Mouse (Mus musculus) layer of hippocampus, adult 9-10 months (tissue): ENCODE measurements around the gene Cd300lb.
"Not testable (repeated sequence)": the region's sequence is repeated elsewhere in the genome, so short reads cannot be mapped to it uniquely, and the experiment has no call there.

Source experiments
- DNase-seq: peaks from one replicate; pipeline ENCODE4 v3.0.0; 2022; ENCODE audit warnings: low spot score

The Cd300lb gene

DNA sequence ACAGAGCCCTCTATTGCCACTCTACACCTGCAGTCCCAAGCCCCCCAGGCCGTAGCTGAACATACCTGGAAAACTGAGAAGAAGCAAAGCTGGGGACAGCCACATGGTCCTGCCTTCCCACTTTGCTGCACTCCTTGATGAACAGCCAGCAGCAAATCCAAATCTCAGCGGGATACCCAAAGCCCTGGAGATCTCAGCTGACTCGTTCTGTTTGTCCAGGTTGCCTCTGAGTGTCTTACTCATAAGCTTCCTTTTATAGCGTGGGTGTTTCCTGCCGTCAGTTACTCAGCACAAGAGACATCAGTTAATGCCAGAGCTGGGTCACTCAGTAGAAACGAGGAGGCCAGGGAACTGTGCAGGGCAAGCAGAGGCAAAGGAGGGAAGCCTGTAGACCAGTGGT lies at the start of gene Cd300lb:
Gene Cd300lb, minus strand, starts transcription at position 243 of the 400 bp plus-strand sequence.
- DNase-seq = no peak

DNA sequence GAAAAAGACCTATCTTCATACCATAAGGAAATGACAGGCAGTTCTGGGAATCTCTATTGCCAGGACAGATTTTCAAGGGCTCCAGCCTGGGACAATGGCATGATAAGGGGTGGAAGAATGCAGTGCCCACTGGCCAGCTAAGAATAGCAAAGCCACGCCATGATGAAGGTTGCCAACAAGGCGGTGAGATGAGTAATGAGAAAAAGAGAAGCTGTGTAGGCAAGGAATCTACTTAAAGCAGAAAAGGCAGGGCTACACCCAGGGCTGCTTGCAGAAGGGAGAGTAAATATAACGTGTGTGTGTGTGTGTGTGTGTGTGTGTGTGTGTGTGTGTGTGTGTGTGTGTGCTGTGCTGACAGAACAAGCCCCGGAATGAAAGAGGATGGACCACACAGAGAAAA lies 47.7 kb upstream of the Cd300lb start:
- no peak for DNase-seq

DNA sequence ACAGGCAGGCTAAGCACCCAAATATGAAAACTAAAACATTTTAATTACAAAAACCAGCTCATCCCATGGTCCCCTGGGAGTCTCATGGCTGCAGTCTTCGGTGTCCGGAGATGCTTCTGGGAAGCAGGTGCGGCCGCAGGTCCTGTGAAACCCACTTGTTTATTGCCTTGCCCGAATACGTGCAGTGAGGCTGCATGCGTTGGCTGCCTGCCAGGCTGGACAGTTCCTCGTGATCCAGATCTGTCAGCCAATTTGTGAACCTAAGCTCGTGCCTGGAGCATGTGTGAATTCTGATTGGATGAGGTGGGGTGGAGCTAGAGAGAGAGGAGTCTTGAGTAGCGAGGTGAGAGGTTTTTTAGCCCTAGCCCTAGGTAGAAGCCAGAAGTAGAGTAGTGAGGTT lies 38.5 kb upstream of the Cd300lb start:
- DNase-seq = no peak

DNA sequence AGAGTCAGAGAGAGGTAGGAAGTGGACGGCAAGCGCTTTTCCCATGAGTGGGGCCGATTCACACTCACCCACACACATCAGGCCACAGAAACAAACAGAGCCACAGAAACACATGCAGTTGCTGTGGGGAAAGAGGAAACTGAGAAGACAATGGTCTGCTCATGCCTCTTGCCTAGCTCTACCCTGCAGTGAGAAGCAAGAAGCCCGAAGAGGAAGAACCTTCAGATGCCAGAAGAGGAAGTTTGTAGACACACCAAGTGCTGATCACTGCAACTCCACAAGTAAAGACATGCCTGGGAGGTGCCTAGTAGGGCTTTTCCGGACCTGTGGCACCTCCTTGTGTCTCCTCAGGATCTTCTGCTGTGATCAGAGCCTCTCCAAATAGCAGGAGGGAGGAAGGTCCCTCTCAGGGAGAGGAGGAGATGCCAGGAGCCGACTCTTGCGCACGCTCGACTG lies 34.6 kb upstream of the Cd300lb start, which contains the start of gene Cd300c:
Gene Cd300c, minus strand, starts transcription at position 406 of the 456 bp plus-strand sequence.
- peak; percentile 17 for DNase-seq

DNA sequence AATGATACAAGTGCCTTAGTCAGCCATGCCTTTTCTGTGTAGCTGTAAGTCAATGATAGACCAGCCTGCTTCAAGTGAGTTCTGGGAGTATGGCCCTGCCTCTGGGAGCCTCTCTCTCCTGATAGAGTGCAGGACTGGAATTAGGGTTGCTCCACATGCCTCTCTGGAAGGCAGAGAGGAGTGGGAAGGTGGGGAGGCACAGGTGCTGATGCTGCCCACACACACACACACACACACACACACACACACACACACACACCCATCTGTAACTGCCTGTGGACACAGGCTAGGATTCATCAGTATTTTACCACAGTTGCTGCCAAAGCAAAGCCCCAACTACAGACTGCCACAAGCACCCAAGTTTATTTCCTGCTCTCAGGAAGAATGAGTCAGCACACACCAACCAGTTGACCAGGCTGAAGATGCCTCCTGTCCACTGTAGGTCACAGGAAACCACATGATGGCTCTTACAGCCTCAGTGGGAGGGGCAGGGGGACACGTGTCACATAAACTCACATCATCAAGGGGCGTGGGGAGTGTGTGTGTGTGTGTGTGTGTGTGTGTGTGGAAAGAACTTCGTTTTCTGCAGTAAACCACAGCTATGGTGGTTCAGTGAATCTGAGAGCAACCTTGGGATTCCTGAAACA lies 31.1 kb upstream of the Cd300lb start:
- DNase-seq = no peak

DNA sequence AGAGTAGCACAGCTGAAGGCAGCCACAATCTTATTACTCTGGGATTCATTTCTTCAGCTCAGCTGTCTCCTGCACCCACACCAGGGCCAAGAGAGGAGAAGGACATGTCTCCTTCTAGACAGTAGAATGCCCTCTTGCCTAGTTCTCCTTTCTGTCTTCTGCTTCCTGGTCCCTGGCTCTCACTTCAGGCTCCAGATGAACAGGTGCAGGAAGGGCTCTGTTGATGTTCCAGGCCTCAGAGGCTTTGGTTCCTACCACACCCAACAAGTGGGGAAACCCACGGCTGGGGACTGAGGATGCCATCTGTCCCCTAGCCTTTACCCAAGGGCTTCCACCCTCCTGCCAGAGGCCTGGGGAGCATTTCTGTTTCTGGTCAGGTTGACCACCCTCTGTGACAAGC lies 26.2 kb upstream of the Cd300lb start:
- DNase-seq = no peak

DNA sequence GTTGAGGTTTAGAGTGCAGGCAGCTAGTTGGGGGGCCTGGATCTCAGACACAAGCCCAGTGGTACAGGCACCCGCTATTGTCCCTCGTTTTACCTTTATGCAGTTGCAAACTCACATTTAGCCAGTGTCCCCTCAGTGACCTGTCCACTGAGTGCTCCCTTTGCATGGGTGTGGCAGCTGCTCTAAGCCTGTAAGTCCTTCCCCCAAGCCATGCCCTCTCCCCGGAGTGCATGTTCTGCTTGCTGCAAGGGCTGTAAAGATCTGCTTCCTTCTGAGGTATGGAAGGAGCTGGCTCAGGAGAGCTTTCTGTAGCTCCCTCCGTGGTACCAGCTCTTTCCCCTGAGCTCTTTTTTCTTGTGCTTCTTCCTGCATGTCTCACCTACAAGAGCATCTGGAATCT lies 595 bp downstream of the Cd300lb start:
- no peak for DNase-seq

DNA sequence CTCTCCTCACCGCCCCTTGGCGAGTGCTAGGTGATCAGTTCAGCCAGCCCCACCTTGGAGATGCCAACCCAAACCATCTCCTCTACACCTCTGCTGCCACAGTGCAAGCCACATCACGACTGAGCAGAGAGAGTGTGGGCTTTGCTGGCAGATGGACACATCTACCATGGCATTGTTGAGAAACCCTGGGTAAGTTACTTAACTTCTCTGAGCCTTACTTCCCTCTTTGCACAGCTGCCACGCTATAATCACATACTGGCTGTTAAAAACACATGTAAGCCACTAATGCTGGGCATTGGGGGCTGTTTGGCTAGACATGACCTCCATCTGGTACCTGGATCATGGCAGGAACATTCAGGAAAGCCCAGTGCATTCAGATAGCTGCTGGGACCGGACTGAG lies 3.1 kb downstream of the Cd300lb start:
- no peak for DNase-seq

DNA sequence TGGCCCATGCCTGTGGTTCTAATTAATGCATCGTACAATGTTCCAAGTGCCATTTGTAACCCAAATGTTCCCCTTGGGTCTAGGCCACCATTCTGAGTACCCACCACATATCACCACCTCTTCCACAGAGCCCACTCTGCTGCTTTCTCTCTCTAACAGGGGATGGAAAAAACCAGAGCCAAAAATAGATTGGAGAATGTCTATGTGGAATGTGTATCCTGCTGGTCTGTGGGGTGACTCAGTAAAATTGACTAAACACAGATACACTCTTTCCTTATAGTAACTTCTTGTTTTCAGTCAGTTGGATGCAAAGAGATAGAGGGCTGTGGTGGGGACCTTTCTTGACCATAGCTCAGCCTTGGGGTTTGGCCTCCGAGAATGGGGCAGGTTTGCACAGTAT lies 4.6 kb downstream of the Cd300lb start:
- no peak for DNase-seq

DNA sequence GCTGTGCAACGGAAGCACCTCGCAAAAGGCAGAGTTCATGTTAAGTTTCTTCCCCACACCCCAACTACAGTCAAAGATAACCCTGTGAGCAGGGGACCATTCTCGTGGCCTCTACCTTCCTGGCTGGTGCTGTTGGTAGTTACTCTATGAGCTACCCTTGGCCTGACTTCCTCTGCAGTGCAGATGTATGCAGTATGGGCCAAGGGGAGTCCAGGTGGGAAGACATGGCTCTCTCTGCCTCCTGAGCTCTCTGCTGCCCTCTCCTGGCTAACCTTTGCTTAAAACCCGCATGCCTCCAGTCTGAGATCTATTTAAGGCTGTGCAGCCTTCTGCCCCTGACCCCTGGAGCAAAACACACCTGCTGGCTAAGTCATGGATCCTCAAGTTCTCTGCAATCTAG lies 10.2 kb downstream of the Cd300lb start:
- DNase-seq = no peak

DNA sequence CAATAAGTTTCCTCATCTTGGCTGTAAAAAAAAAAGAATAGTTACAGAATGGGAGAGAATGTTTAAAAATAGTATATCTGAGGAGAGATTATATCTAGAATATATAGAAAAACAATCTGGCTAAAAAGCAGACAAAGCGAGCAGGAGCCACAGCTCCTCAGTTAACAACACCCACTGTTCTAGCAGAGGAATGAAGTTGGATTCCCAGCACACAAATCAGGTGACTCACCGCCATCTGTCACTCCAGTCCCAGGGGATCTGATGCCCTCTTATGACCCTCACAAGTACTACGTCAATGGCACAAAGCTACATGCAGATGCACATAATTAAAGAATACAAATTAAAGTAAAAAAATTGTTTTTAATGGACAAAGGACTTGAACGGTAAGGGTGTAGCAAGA lies 11.7 kb downstream of the Cd300lb start:
- DNase-seq = no peak

DNA sequence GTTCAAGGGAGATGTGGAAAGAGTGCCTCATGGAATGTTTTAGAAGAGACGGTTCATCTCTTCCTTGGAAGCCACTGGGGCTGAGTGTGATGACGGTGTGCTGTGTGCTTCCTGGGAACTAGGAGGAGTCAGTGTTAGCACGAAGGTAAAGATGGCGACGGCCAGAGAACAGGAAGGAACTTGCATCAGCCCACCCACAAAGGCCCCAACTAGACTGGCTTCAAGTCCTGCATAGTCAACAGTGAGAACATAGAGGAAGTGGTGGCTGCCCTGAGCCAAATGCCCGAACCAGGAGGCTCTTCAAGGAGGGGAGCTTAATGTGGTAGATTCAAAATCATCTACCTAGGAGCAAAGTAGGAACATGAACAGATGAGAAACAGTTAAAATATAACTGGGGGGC lies 17.1 kb downstream of the Cd300lb start:
- DNase-seq = no peak

DNA sequence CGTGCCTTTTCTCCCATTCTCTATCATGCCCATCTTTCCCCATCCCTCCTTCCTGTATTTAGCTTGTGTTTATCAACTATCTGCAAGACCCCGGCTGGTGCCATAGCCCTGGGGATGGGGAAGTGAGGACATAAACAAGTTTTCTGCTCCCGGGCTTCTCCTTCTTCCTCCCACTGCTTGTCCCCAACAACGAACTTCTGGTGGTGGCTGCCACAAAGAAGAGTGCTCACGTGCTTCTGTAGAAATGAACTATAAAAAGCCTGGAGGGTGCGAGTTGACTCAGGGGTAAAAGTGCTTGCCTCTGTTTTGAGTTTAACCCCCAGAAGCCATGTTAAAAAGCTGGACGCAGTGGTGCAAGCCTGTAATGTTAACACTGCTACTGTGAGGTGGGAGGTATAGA lies 19.2 kb downstream of the Cd300lb start:
- no peak for DNase-seq

DNA sequence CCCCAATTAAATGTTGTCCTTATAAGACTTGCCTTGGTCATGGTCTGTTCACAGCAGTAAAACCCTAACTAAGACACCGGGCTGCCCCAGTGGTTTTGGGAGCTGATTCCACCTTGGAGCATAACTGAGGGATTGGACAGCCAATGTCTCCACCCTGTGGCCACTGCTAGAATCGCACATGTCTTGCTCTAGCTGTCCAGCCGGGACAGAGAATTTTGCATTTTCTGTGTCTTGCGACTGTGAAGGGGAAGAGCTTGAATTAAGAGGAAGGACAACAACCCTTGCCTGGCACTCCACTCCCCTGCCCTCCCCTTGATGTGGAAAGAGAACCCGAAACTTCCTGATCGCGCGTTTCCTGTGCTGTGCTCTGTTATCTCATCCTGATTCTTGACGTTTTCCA lies 21.3 kb downstream of the Cd300lb start:
- DNase-seq = peak; percentile 79

DNA sequence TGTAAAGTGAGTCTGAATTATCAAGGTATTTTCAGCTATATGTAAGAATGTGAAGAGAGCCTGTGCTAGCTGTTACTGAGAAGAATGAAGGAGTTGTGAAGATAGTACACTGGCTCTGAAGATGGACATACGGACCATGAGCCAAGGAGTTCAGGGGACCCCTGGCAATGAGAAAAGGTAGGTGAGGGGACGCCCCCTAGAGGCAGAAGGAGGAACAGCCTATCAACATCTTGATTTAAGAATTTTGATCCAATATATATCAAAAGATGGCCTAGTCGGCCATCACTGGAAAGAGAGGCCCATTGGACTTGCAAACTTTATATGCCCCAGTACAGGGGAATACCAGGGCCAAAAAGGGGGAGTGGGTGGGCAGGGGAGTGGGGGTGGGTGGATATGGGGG lies 24.6 kb downstream of the Cd300lb start:
- not testable (repeated sequence) for DNase-seq

DNA sequence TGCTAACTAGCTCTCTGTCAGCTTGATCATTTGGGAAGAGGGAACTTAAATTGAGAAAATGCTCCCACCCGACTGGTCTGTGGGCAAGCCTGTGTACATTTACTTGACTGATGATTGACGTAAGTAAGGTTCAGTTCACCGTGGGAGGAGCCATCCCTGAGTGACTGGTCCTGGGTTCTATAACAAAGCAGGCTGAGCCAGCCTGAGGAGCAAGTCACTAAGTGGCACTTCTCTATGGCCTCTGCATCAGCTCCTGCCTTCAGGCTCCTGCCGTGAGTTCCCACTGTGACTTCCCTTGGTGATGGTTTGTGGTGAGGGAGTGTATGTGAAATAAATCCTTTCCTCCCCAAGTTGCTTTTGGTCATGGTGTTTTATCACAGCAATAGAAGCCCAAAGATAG lies 26.1 kb downstream of the Cd300lb start:
- DNase-seq = no peak

DNA sequence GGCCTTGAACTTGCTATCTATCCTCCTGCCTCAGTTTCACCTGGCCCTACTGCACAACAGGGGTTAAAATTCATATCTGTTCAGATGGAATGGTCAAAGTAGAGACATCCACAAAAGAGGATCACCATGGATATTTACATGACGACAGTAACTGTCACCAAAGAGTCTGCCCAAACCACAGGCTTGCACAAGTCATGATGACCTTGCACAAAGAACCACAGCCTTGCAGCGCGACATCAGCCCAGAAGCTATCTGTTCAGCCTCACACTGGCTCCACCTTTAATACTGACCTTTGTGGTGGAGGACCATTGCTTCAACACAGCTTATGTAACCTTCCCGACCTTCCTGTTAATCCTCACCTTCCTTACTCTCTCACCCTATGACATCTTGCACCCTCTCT lies 26.6 kb downstream of the Cd300lb start:
- DNase-seq = no peak

DNA sequence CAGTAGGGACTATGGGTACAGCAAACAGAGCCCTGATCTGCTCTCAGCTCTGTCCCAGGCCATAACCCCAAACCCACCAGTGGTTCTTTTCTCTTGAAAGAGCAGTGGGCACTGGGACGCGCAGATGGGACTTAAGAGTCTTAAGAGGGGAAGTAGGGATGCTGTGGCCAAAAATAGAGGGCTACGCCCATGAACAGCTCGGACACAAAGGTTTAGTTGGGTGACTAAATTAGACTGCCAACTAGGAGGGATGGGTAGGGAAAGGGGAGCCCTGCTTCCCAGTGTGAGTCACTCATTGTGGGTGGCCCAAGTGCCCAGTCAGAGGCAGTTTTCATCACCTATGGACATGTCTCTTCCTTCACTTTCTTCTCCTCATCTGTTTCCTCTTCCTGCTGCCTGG lies 31.0 kb downstream of the Cd300lb start:
- no peak for DNase-seq

DNA sequence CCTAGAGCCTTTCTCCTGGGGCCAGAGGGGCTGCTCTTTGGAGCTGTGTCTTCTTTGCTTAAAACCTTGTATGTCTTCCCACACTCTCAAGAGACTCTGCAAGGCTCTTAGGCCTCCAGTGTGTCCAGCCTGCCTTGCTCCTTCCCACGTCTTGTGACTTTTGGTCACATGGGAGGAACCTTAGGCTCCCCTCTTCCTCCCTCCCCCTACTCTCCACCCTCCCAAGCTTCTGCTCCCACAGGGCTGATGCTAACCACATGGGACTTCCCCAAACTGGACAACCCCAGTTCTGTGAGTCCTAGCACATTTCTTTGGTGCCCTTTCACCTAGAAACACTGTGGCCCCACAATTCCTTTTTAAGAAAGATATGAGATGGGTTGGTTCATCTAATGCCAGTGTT lies 36.2 kb downstream of the Cd300lb start:
- no peak for DNase-seq

DNA sequence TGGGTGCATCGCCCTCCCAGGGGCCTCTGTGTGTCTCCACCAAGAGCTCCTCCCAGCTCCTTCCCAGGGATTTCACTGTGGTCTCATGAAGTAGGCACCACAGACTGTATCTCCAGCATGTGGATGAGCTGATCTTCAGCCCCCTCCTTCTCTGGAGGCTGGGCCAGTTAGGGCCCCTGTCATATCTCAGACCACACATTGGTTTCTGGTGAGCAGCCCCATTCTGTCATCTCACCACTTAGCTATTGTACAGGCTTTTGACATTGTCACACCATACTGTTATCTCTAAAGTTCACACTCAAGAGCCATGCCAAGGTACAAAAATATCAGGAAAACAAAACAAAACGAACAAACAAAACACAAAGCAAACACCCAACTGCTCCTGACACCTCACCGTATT lies 38.1 kb downstream of the Cd300lb start:
- DNase-seq = no peak

DNA sequence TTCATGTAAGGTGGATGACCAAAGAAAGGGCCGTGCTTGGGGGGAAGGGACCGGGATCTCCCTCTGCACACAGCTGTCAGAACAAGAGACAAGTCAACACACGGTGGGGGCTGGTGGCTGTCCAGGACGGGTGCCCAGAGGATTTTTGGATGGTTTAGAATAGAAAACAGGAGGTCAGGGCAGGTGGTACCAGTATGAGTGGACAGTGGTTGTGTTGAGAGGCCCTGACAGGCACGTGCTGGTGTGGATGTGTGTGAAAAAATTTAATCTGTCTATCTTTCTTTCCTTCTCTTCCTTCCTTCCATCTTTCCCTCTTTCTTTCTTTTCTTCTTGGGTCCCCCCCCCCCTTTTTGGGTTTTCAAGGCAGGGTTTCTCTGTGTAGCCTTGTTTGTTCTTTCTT lies 43.6 kb downstream of the Cd300lb start:
- no peak for DNase-seq

DNA sequence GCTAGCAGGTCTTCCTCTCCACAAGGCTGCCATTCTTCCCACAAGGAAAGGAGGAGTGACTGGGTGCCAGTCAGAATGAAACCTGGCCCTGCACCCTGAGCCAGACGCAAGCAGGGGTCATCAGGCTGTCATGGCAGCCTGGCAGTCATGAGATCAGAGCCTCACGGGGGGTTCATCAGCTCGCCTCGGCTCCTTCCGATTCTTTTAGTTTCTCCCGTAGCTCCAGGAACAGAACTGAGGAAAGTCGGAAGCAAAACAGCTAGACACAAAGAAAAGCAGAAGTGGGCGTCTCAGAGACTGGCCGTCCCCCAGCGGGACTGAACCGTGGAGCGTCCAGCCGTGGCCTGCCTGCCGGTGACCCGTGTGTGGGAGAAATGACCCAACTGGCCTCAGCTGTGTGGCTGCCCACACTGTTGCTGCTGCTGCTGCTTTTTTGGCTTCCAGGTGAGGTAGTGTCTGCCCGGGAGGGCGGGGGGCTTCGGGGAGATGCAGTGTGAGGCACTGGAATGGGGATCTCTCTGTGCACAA lies 44.1 kb downstream of the Cd300lb start, which contains the start of gene Cd300a:
Gene Cd300a, plus strand, starts transcription at position 51 of the 528 bp plus-strand sequence.
- DNase-seq = no peak

DNA sequence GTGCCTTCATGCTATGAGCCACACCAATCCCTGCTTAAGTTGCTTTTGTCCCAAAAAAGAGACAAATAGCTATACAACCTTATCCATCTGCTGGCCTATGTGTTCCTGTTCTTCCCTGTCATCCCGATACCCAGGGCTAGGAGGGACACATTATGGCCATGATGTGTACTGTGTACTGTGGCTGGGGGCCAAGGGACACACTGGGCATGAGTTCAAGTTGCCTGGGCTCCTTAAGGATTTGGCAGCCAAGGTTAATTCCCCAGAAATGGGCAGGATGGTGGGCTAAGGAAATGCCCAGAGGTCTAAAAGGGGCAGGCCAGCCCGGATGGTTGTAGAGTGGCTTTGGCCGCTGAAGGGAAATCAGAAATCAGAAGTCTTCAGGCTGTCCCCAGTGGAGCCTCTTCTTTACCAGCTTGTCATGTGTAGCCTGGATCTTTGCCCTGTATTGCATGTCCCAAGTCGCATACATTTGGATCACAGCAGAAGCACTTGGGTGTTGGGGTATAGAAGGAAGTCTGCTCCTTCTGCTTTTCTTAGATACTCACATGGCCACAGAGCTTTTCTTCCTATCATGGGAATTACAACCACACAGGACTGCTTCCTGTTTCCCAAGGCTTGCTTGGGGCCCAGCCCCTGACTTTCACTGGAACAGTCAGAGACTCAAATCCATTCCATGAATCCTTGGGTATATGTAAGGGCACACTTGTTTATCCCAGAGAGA lies 49.6 kb downstream of the Cd300lb start:
- no peak for DNase-seq
